Mouse (Mus musculus) regulatory T cell (primary cell): ENCODE data around the gene Nxn.

Experiments
- in situ Hi-C: fragments of 300-600 bp; cut with MboI, MseI; formaldehyde crosslinking; loops from one replicate; pipeline ENCODE4 v1.15.1; 2025; ENCODE audit warnings: high pct_unique_total_duplicates

Gene Nxn

DNA sequence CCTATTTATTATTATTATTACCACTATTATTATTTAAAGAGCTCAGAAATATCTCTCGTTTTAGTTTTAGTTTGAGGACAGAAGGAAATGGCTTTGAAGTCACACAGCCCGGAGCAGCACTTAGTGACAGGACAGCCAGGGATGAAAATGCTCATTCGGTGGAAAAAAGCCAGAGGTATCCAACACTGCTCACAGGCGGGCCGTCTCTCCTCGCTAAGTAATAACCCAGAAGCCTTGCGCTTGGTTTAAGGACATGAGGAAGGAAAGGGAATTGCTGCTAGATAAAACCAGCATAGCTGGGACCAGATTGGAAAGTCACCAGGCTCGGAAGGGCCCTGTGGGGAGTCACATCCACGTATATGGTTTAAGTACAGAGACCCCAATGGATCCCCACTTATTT is 35.3 kb downstream of the Nxn start:
- in situ Hi-C loops, result no loop called here

GRCm38 (mm10) chr11:76363178-76363577 is 35.8 kb downstream of the Nxn start:
- in situ Hi-C loops, result no loop called here

GRCm38 (mm10) chr11:76361422-76361821 is 37.5 kb downstream of the Nxn start:
- in situ Hi-C loops, result no loop called here

DNA sequence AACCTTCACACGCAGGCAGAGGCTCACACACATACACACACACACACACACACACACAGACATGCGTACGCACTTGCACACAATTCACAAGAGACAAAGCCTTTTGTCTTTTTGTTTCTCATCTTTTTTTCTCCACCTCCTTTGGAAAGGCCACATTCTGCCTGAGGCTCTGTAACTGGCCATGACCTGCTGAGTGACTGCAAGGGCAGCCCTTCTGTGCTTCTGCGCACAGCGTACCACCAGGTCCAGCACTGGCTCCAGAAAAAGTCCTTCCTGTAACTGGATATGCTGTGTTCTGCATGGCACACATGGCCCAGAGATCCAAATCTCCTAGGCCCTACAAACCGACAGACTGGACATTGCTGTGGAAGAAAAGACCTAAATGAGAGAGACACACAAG is 38.7 kb downstream of the Nxn start:
- in situ Hi-C loops, result no loop called here

GRCm38 (mm10) chr11:76358628-76359320 is 40.2 kb downstream of the Nxn start:
- in situ Hi-C loops, result no loop called here

GRCm38 (mm10) chr11:76357464-76357863 is 41.5 kb downstream of the Nxn start:
- in situ Hi-C loops, result no loop called here

DNA sequence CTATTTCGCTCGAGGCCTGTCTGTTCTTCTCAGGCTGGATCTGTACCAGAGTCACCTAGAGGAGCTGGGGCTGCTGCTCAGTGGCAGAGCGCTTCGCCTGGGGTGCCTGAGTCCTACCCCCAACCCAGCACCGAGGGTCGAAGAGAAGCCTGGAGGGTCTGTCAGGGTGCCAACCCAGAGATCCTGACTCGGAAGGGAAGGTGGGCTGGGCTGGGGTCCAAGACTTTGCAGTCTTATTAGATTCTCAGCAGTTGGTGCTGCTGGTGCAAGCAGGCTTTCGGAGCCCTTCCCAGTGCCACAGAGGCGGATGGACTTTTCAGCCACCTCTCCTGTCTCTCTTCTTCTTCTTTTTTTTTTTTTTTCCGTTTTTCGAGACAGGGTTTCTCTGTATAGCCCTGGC is 42.8 kb downstream of the Nxn start:
- in situ Hi-C loops, result no loop called here

- in situ Hi-C loops, result no loop called here
Observed at GRCm38 (mm10) chr11:76355425-76355824, 43.5 kb downstream of the Nxn start.

DNA sequence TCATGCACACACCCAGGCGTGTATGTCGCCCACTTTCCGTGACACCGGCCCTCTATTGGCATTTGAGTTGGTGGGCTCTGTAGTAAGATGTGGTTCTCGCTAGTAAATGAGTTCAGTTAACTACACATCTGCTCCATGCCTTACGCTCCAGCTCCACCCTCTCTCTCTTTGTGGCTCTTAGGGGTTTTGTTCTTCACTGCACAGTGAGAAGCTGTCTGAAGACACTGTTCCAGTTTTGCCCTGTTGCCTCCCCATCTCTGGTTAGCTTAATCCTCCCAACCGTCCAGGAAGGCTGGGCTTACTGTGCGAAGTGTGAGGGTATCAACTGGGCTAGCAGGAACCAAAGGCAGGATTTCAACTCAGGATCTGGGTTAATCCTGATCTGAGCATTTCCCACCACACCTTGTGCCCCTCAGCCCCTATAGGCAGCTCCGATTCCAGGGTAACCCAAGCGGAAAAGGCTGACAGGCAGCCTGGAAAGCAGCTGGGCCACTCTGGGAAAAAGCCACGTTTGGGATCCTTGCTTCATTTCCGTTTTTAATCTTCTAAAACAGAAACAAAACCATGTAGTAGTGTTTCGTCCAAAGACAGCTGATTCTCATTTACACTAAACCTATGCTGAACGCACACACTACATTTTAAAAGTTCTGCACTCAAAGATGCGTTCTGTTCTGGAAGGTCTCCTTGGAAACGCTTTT is 45.9 kb downstream of the Nxn start:
- in situ Hi-C loops, result no loop called here

- in situ Hi-C loops, result no loop called here
Observed at GRCm38 (mm10) chr11:76351624-76352011, 47.3 kb downstream of the Nxn start.

DNA sequence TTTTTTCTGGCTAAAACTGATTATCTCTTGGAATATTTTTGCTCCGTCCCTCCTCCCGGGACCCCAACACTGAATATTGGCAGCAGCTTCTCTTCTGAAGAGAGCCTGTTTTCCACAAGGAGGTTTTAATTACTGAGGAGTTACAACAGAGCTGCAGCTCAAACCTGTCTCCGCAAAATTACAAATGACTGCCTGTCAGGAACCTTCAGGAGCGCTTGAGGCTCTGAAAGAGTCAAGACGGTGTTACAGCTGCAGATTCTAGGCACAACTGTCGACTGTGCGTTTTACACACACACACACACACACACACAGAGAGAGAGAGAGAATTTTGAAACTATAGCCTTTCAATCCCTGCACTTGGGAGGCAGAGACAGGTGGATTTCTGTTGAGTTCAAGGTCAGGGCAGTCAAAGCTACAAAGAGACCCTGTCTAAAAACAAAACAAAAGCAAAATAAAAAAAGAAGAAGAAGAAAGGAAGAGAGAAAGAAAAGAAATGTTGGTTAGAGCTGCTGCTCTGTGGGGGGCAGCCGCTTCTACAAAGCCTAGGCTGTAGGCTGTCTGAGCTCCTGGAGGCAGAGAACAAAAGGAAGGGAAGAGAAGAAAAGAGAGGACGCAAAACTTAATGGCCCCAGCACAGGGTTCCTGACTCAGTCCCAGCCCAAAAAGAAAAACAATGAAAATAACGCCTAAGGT is 47.9 kb downstream of the Nxn start:
- in situ Hi-C loops, result no loop called here

DNA sequence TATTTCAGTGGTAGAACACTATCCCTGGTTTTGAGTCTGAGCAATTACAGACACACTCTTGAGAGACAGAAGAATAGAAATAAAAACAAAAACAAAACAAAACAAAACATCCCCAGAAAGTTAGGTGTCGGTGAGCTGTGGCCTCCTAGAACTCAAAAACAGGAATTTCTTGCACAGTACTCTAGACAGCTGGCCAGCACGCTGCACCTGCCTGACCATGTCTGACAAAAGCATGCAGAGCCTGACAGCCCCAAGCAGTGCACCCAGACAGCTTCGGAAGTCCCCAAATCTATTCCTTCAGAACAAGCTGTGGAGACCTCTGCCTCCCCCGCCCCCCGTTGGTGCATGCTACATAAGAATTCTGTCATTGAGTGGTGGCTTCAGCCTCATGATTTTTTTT is 49.1 kb downstream of the Nxn start:
- in situ Hi-C loops, result no loop called here

GRCm38 (mm10) chr11:76347589-76347988 is 51.4 kb downstream of the Nxn start:
- in situ Hi-C loops, result no loop called here

DNA sequence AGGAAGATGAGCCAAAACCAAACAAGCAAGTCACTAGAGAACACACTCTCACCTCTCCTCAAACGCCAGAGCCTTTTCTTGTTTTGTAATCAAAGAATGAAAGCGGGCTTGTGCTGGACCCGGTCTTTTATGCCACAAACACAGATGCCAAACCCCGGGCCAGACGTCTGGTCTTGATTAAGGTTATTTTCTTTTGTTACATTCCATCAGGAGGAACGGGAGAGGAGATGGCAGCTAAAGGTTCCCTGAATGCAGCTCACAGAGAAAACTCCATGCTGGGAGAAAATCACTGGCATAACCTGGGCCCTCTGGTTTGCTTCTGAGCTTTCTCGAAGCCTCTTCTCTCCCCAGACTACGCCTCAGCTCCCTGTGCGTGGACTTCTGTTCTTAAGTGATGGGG is 55.9 kb downstream of the Nxn start:
- in situ Hi-C loops, result no loop called here

DNA sequence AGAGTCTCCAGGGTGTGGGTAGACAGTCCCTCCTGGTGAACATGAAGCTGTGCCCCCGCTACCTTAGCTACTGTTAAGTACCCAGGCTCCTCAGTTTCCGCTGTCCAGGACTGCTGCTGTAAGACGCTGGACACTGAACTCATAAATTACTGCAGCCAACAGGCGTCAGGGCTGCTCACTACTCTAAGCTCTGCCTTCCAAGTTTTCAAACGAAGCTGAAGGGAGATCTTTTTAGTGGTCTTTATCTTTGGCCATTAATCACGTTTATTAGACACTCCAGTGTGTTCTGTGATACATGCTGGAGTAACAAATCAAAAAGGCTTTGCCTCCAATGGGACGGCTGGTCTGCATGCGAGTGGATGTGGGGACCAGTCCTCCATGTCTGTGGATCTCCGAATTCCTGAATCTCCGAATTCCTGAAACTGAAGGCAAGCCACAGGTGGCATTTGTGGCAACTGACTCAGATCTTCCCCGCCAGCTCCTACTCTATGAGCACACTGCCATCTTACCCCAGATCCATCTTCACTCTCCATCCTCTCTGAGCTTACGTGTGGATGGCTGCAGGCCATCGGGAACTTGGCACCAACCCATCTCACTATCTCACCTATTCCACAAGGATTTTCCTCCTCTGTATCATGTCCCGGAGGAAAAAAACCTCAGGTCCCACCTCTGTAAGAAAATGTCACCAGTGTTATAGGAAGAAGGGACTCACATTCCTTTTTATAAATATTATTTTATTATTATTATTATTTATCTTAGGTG is 56.9 kb downstream of the Nxn start:
- in situ Hi-C loops, result no loop called here

DNA sequence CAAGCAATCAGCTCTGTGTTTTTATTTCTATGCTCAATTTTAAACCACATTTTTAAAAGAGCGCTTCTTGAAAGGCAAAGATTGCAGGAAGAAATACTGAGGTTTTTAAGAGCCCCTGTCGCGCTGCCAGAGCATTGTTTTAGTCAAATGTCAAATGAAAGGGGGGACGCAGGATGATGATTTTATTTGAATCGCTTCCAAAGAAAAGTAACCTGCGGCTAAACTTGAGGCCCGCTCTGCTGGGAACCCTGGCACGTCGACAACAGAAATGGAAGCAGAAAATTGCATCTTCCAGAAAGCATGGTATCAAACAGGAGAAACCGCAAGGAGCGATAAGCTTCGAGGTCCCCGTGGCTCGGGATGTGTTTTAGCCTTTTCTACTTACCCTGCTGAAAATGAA is 57.8 kb downstream of the Nxn start:
- in situ Hi-C loops, result no loop called here

- in situ Hi-C loops, result no loop called here
Observed at GRCm38 (mm10) chr11:76339830-76340229, 59.1 kb downstream of the Nxn start.

- in situ Hi-C loops, result no loop called here
Observed at GRCm38 (mm10) chr11:76339141-76339540, 59.8 kb downstream of the Nxn start.

- in situ Hi-C loops, result no loop called here
Observed at GRCm38 (mm10) chr11:76338656-76339055, 60.3 kb downstream of the Nxn start.

GRCm38 (mm10) chr11:76337764-76338163 is 61.2 kb downstream of the Nxn start:
- in situ Hi-C loops, result no loop called here

- in situ Hi-C loops, result no loop called here
Observed at GRCm38 (mm10) chr11:76337236-76337635, 61.7 kb downstream of the Nxn start.

DNA sequence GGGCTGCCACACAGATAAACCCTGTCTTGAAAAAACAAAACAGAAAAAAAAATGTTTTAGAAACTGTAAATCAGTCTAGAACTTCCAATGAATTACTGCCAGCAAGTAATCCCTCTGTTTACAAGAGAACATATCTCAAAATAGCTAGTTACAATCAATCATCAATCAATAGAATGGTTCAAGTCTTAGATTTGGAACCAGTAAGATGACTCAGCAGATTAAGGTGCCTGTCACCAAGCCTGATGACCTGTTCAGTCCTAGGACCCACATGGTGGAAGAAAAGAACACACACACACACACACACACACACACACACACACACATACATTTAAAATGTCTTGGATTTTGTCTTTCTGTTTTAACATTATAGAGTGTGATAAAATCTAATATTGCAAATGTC is 62.7 kb downstream of the Nxn start:
- in situ Hi-C loops, result no loop called here
